Mouse (Mus musculus) megakaryocyte, embryonic 14.5 days (primary cell): ENCODE data around the gene E130308A19Rik.

ENCODE experiments used
- FLI1 ChIP-seq: IDR thresholded peaks from 2 replicates; pipeline ENCODE4 v1.6.1; 2012; ENCODE audit warnings: low read length, inconsistent platforms, mixed read lengths
- GATA1 ChIP-seq: IDR thresholded peaks from 3 replicates; pipeline ENCODE4 v1.6.1; 2012; ENCODE audit warnings: mixed read lengths, low read length, inconsistent platforms, borderline replicate concordance

- TF ChIP-seq GATA1: no peak
- TF ChIP-seq FLI1: no peak
Observed at GRCm38 (mm10) chr4:59786661-59787060, 160.7 kb downstream of the E130308A19Rik start.
